Mouse (Mus musculus) E14TG2a.4 (cell line): ENCODE measurements around the gene Atp8b2.
A peak's percentile ranks its signal among the peaks of the same experiment; 100 is the strongest.

Experiments
- H3K27me3 ChIP-seq: 2 replicates; pipeline ENCODE4 v1.6.1; 2014; ENCODE audit warnings: low read length, control low read depth; ENCODE audit not compliant: insufficient read depth
- H3K36me3 ChIP-seq: 2 replicates; pipeline ENCODE4 v1.6.1; 2014; ENCODE audit warnings: low read length, control low read depth; ENCODE audit not compliant: insufficient read depth
- H3K4me1 ChIP-seq: replicated peaks from 2 replicates; pipeline ENCODE4 v1.6.1; 2014; ENCODE audit warnings: low read depth, low read length, control low read depth
- H3K4me3 ChIP-seq: replicated peaks from 2 replicates; pipeline ENCODE4 v1.5.1; 2014; ENCODE audit warnings: mild to moderate bottlenecking, low read length
- H3K9me3 ChIP-seq: 2 replicates; pipeline ENCODE4 v1.6.1; 2014; ENCODE audit warnings: low read length, control low read depth
- CTCF ChIP-seq: conservative IDR thresholded peaks from 2 replicates; pipeline ENCODE4 v1.5.1; 2014; ENCODE audit warnings: low read length
- NANOG ChIP-seq: IDR thresholded peaks from 2 replicates; pipeline ENCODE4 v1.6.1; 2014; ENCODE audit warnings: borderline replicate concordance, low read length, mixed read lengths
- POU5F1 ChIP-seq: IDR thresholded peaks from 2 replicates; pipeline ENCODE4 v1.6.1; 2014; ENCODE audit warnings: low read length, borderline replicate concordance

Gene Atp8b2

GRCm38 (mm10) chr3:89962751-89963220 is 522 bp downstream of the Atp8b2 start:
- H3K4me3 ChIP-seq = peak overlapping the region; percentile 90
- H3K27me3 ChIP-seq = peaks cover 24% of the 10 kb centered on the region
- peaks cover 78% of the 10 kb centered on the region for H3K4me1 ChIP-seq
- TF ChIP-seq CTCF (no peak), NANOG (no peak), POU5F1 (no peak)
- no peaks in the 10 kb centered on the region for H3K9me3 ChIP-seq
- H3K36me3 ChIP-seq = peaks cover 30% of the 10 kb centered on the region

- Histone ChIP-seq H3K27me3 (peaks cover 24% of the 10 kb centered on the region), H3K9me3 (no peaks in the 10 kb centered on the region), H3K36me3 (peaks cover 36% of the 10 kb centered on the region), H3K4me3 (peak overlapping the region; percentile 90), H3K4me1 (peaks cover 80% of the 10 kb centered on the region)
- no peak for TF ChIP-seq CTCF
- TF ChIP-seq NANOG = no peak
- no peak for TF ChIP-seq POU5F1
Measured at GRCm38 (mm10) chr3:89962059-89962750, 1.1 kb downstream of the Atp8b2 start.

GRCm38 (mm10) chr3:89961436-89961835 is 1.9 kb downstream of the Atp8b2 start:
- H3K9me3 ChIP-seq = no peaks in the 10 kb centered on the region
- TF ChIP-seq CTCF (no peak), NANOG (no peak), POU5F1 (no peak)
- peak overlapping the region; percentile 90; the same call in 1 of the 2 replicates for H3K4me3 ChIP-seq
- H3K27me3 ChIP-seq = peaks cover 24% of the 10 kb centered on the region
- peaks cover 43% of the 10 kb centered on the region for H3K36me3 ChIP-seq
- peaks cover 87% of the 10 kb centered on the region for H3K4me1 ChIP-seq

- peaks cover 24% of the 10 kb centered on the region for H3K27me3 ChIP-seq
- H3K9me3 ChIP-seq = no peaks in the 10 kb centered on the region
- peaks cover 43% of the 10 kb centered on the region for H3K36me3 ChIP-seq
- no peak for TF ChIP-seq POU5F1
- no peak for TF ChIP-seq CTCF
- TF ChIP-seq NANOG = no peak
- H3K4me1 ChIP-seq = peaks cover 90% of the 10 kb centered on the region
- H3K4me3 ChIP-seq = peak overlapping the region; percentile 90
Measured at GRCm38 (mm10) chr3:89960469-89960868, 2.8 kb downstream of the Atp8b2 start.

GRCm38 (mm10) chr3:89959435-89959834 is 3.9 kb downstream of the Atp8b2 start:
- Histone ChIP-seq H3K4me1 (peaks cover 85% of the 10 kb centered on the region), H3K9me3 (no peaks in the 10 kb centered on the region), H3K27me3 (peaks cover 24% of the 10 kb centered on the region), H3K4me3 (0 out of 2 replicates have a peak overlapping the region, but pooled peaks have one; percentile 90), H3K36me3 (peaks cover 38% of the 10 kb centered on the region)
- TF ChIP-seq POU5F1 (no peak), NANOG (no peak), CTCF (no peak)

GRCm38 (mm10) chr3:89957880-89958279 is 5.4 kb downstream of the Atp8b2 start:
- H3K4me3 ChIP-seq = no peak overlapping the region
- H3K36me3 ChIP-seq = peaks cover 54% of the 10 kb centered on the region

GRCm38 (mm10) chr3:89956177-89956971 is 6.9 kb downstream of the Atp8b2 start:
- Histone ChIP-seq H3K9me3 (no peaks in the 10 kb centered on the region), H3K36me3 (peaks cover 69% of the 10 kb centered on the region), H3K27me3 (peaks cover 16% of the 10 kb centered on the region), H3K4me3 (peak overlapping the region; percentile 29; the same call in 1 of the 2 replicates), H3K4me1 (peaks cover 77% of the 10 kb centered on the region)
- TF ChIP-seq NANOG = peak; percentile 7; the same call in 1 of the 2 replicates
- no peak for TF ChIP-seq CTCF
- TF ChIP-seq POU5F1 = no peak

More at GRCm38 (mm10) chr3:89957880-89958279, 5.4 kb downstream of the Atp8b2 start:
- Histone ChIP-seq H3K27me3 (peaks cover 24% of the 10 kb centered on the region), H3K9me3 (no peaks in the 10 kb centered on the region), H3K4me1 (peaks cover 86% of the 10 kb centered on the region)
- TF ChIP-seq POU5F1 = no peak
- TF ChIP-seq CTCF = no peak
- TF ChIP-seq NANOG = no peak

- H3K4me1 ChIP-seq = peaks cover 71% of the 10 kb centered on the region
- H3K27me3 ChIP-seq = no peaks in the 10 kb centered on the region
- H3K36me3 ChIP-seq = peaks cover 94% of the 10 kb centered on the region
- H3K4me3 ChIP-seq = no peak overlapping the region
- no peaks in the 10 kb centered on the region for H3K9me3 ChIP-seq
- TF ChIP-seq NANOG (no peak), CTCF (peak; percentile 80)
Measured at GRCm38 (mm10) chr3:89953420-89953819, 9.9 kb downstream of the Atp8b2 start.
